ENCODE assay signal across 17 mouse cellular contexts in genomic region chr5:72401251-72401650, GRCm38 (mm10).
"Had no signal": no experiment of that assay in that cellular context is flagged by ENCODE, and none has a peak within 500 bp of the region (broad histone marks: within the 10 kb centered on the region; RNA-seq: fewer than 3 reads in every experiment).

No protein-coding gene starts in this region.

- ATAC-seq: liver, postnatal 0 days; lung, postnatal 0 days had no signal

- H3K9ac ChIP-seq: liver, postnatal 0 days; lung, embryonic 15.5 days; midbrain, embryonic 12.5 days; midbrain, embryonic 15.5 days; neural tube, embryonic 12.5 days; stomach, embryonic 15.5 days had no signal

- H3K27ac ChIP-seq: lung, embryonic 15.5 days; macrophage; midbrain, embryonic 12.5 days; midbrain, embryonic 15.5 days; neural tube, embryonic 12.5 days; stomach, embryonic 15.5 days; stomach, postnatal 0 days had no signal

- H3K4me2 ChIP-seq: lung, embryonic 15.5 days; midbrain, embryonic 12.5 days; midbrain, embryonic 15.5 days; neural tube, embryonic 12.5 days; stomach, embryonic 15.5 days had no signal

- H3K9me3 ChIP-seq: lung, embryonic 15.5 days; midbrain, embryonic 12.5 days; midbrain, embryonic 15.5 days; neural tube, embryonic 12.5 days; stomach, embryonic 15.5 days had no signal

- H3K4me1 ChIP-seq: lung, embryonic 15.5 days; megakaryocyte, embryonic 14.5 days; midbrain, embryonic 12.5 days; midbrain, embryonic 15.5 days; stomach, embryonic 15.5 days had no signal

- DNase-seq: liver, postnatal 0 days; lung, adult 2 months; lung, postnatal 14 days; lung, postnatal 36 days; right cerebral cortex, postnatal 14 days; thymus, adult 2 months; thymus, postnatal 25 days; thymus, postnatal 4 days had no signal

- H3K4me3 ChIP-seq: lung, embryonic 15.5 days; megakaryocyte, embryonic 14.5 days; midbrain, embryonic 12.5 days; midbrain, embryonic 15.5 days; neural tube, embryonic 12.5 days; stomach, embryonic 15.5 days had no signal

- H3K27me3 ChIP-seq: lung, embryonic 15.5 days; midbrain, embryonic 12.5 days; midbrain, embryonic 15.5 days; neural tube, embryonic 12.5 days; stomach, embryonic 15.5 days had no signal

- H3K36me3 ChIP-seq: lung, embryonic 15.5 days; midbrain, embryonic 12.5 days; midbrain, embryonic 15.5 days; neural tube, embryonic 12.5 days; stomach, embryonic 15.5 days had no signal
